Mouse (Mus musculus) myocyte (in vitro differentiated cells): ENCODE measurements around the gene Eif1. TPM values are rescaled to one million over a fixed set of nuclear protein-coding genes. Genes with fewer than 3 reads are reported as not detected.
"Not testable (repeated sequence)": the region's sequence is repeated elsewhere in the genome, so short reads cannot be mapped to it uniquely, and the experiment has no call there.

Experiments used
- H3K27me3 ChIP-seq: one replicate; pipeline ENCODE4 v1.6.1; 2011; ENCODE audit not compliant: control insufficient read depth, insufficient read depth, insufficient read length
- H3K36me3 ChIP-seq: one replicate; pipeline ENCODE4 v1.6.1; 2011; ENCODE audit not compliant: control insufficient read depth, insufficient read depth
- H3K4me2 ChIP-seq: one replicate; pipeline ENCODE4 v1.6.1; 2011; ENCODE audit warnings: low read depth, control low read depth
- H3K4me3 ChIP-seq: one replicate; pipeline ENCODE4 v1.5.1; 2011; ENCODE audit warnings: mild to moderate bottlenecking, control low read depth, moderate library complexity
- H3K79me2 ChIP-seq: one replicate; pipeline ENCODE4 v1.6.1; 2011; ENCODE audit not compliant: control insufficient read depth, insufficient read depth
- H3ac ChIP-seq: one replicate; pipeline ENCODE4 v1.6.1; 2011; ENCODE audit not compliant: control insufficient read depth, insufficient read length
- CEBPB ChIP-seq: IDR thresholded peaks from 2 replicates; pipeline ENCODE4 v1.6.1; 2011; ENCODE audit warnings: mild to moderate bottlenecking, moderate library complexity; ENCODE audit not compliant: poor library complexity, insufficient read depth, severe bottlenecking
- E2F4 ChIP-seq: IDR thresholded peaks from one replicate; pipeline ENCODE4 v1.6.1; 2011; ENCODE audit warnings: mild to moderate bottlenecking, control low read depth, moderate library complexity; ENCODE audit not compliant: insufficient read depth
- MAX ChIP-seq: IDR thresholded peaks from one replicate; pipeline ENCODE4 v1.6.1; 2011; ENCODE audit warnings: low read depth, mild to moderate bottlenecking, control low read depth
- MYOD1 ChIP-seq, 3 experiments: IDR thresholded peaks; one replicate each; pipeline ENCODE4 v1.6.1; 2011; ENCODE audit warnings: control low read depth in 2 of 3, low read depth in 2 of 3, mild to moderate bottlenecking in 2 of 3, moderate library complexity in 1 of 3; ENCODE audit not compliant: insufficient read length in 2 of 3, control insufficient read depth in 1 of 3
- MYOG ChIP-seq, 3 experiments: IDR thresholded peaks; one replicate each; pipeline ENCODE4 v1.6.1; 2011; ENCODE audit warnings: control low read depth in 2 of 3, low read depth in 2 of 3, mild to moderate bottlenecking in 2 of 3; ENCODE audit not compliant: insufficient read length in 2 of 3, control insufficient read depth in 1 of 3, insufficient read depth in 1 of 3
- POLR2A ChIP-seq: IDR thresholded peaks from one replicate; pipeline ENCODE4 v1.6.1; 2011; ENCODE audit warnings: low read depth, mild to moderate bottlenecking, control low read depth, moderate library complexity; ENCODE audit not compliant: insufficient read length
- POLR2AphosphoS2 ChIP-seq: IDR thresholded peaks from one replicate; pipeline ENCODE4 v1.6.1; 2011; ENCODE audit warnings: low read depth, control low read depth; ENCODE audit not compliant: insufficient read length
- REST ChIP-seq: IDR thresholded peaks from one replicate; pipeline ENCODE4 v1.6.1; 2011; ENCODE audit warnings: mild to moderate bottlenecking, control low read depth, moderate library complexity; ENCODE audit not compliant: insufficient read depth, insufficient read length
- SRF ChIP-seq: IDR thresholded peaks from one replicate; pipeline ENCODE4 v1.6.1; 2011; ENCODE audit warnings: low read depth; ENCODE audit not compliant: control insufficient read depth, insufficient read length
- TCF12 ChIP-seq: IDR thresholded peaks from one replicate; pipeline ENCODE4 v1.6.1; 2011; ENCODE audit warnings: mild to moderate bottlenecking, control low read depth; ENCODE audit not compliant: poor library complexity, insufficient read depth, severe bottlenecking
- TCF3 ChIP-seq: IDR thresholded peaks from one replicate; pipeline ENCODE4 v1.6.1; 2011; ENCODE audit warnings: low read depth, control low read depth; ENCODE audit not compliant: insufficient read length
- USF1 ChIP-seq: IDR thresholded peaks from one replicate; pipeline ENCODE4 v1.6.1; 2011; ENCODE audit warnings: low read depth, mild to moderate bottlenecking, control low read depth, moderate library complexity
- polyA plus RNA-seq: library from polyadenylated mRNA; unstranded; fragments of >200 nt; fragmentation: generic; extraction: Trizol; gene quantifications from one replicate; pipeline ENCODE4 v1.2.1, GENCODE M21; 2012; ENCODE audit warnings: missing spikeins

The Eif1 gene
- polyA plus RNA-seq, 1 experiment = 1,731 TPM

DNA sequence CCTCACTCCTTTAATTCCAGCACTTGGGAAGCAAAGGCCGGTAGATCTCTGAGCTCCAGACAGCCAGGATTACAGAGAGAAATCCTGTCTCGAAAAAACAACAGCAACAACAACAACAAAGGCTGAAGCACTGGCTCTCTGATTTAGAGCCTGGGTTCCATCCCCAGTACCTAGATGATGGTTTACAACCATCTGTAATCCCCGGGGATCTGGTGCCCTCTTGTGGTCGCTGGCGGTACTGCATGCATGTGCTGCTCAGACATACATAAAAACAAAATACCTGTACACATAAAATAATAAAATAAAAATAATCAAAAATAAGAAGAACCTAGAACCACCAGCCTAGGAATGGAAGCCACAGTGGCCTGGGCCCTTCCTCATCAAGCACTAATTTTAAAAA is 19.4 kb upstream of the Eif1 start:
- Histone ChIP-seq H3K4me2 (no peak overlapping the region), H3K27me3 (no peaks in the 10 kb centered on the region), H3K79me2 (no peaks in the 10 kb centered on the region), H3ac (no peak overlapping the region), H3K36me3 (no peaks in the 10 kb centered on the region), H3K4me3 (no peak overlapping the region)
- TF ChIP-seq TCF3 (no peak), SRF (no peak), E2F4 (no peak), CEBPB (no peak), REST (no peak), MYOD1 (IDR thresholded peaks at IDR 0.05; ENCODE audit: control insufficient read depth in 1 of 3, insufficient read length in 2 of 3, low read depth in 2 of 3) (no peak), TCF12 (no peak), MYOG (IDR thresholded peaks at IDR 0.05; ENCODE audit: control insufficient read depth in 1 of 3, insufficient read depth in 1 of 3, insufficient read length in 2 of 3, low read depth in 2 of 3) (no peak), POLR2A (no peak), USF1 (no peak), POLR2AphosphoS2 (no peak), MAX (no peak)

- TF ChIP-seq POLR2A = no peak
- TF ChIP-seq CEBPB = 0 out of 2 replicates have a peak, but pooled peaks have one; percentile 45
- Histone ChIP-seq H3K4me2 (no peak overlapping the region), H3K79me2 (no peaks in the 10 kb centered on the region), H3K36me3 (no peaks in the 10 kb centered on the region), H3K27me3 (no peaks in the 10 kb centered on the region), H3K4me3 (no peak overlapping the region), H3ac (no peak overlapping the region)
Observed at GRCm38 (mm10) chr11:100301292-100301691, 18.4 kb upstream of the Eif1 start.

DNA sequence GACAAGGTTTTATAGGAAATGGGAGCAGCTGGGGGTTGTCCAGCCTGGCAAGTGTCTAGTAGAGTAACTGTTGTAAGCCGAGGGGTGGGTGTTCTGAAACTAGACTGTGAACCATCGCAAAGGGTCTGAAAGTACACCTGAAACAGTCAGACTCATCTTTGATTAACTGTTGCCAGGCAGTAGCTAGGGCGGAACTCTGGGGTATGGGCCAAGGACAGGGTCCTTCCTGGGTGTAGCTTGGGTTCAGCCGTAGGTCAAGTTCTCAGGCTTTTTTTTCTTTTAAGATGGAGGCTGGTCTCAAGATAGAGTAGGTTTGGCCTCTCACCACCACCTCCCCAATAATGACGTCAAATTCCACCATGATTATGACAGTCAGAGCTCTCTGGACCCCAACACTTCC is 11.8 kb upstream of the Eif1 start:
- Histone ChIP-seq H3K27me3 (no peaks in the 10 kb centered on the region), H3K4me3 (no peak overlapping the region), H3ac (no peak overlapping the region), H3K79me2 (no peaks in the 10 kb centered on the region), H3K36me3 (no peaks in the 10 kb centered on the region), H3K4me2 (no peak overlapping the region)
- TF ChIP-seq MAX = no peak
- TF ChIP-seq POLR2AphosphoS2 = no peak
- TF ChIP-seq POLR2A = no peak
- TF ChIP-seq MYOG (IDR thresholded peaks at IDR 0.05; ENCODE audit: control insufficient read depth in 1 of 3, insufficient read depth in 1 of 3, insufficient read length in 2 of 3, low read depth in 2 of 3) = no peak
- no peak for TF ChIP-seq SRF
- TF ChIP-seq TCF12 = no peak
- no peak for TF ChIP-seq CEBPB

- H3K79me2 ChIP-seq, H3K4me3 ChIP-seq, H3ac ChIP-seq, H3K4me2 ChIP-seq, H3K27me3 ChIP-seq, H3K36me3 ChIP-seq: not testable (repeated sequence)
Observed at GRCm38 (mm10) chr11:100308672-100309071, 11.0 kb upstream of the Eif1 start.

DNA sequence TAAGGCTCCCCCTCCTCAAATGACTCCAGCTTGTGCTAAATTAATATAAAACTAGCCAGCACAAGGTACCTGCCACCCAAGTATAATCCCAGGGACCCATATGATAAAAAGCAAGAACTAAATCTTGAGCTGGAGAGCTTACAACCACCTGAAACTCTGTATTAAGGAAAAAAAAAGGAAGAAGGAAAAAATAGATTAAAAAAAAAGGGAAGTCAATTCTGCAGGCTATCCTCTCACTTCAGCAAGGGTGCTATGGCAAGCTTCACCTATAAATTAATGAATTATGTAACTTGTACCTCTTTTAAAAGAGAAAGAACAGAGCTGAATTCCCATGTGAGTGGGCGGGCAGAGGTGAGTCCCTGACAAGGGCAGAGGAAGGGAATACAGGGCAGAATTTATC is 8.0 kb upstream of the Eif1 start:
- no peak for TF ChIP-seq POLR2AphosphoS2
- TF ChIP-seq TCF12 = no peak
- TF ChIP-seq POLR2A = no peak
- TF ChIP-seq MYOD1 (IDR thresholded peaks at IDR 0.05; ENCODE audit: control insufficient read depth in 1 of 3, insufficient read length in 2 of 3, low read depth in 2 of 3) = no peak
- no peak for TF ChIP-seq MYOG (IDR thresholded peaks at IDR 0.05; ENCODE audit: control insufficient read depth in 1 of 3, insufficient read depth in 1 of 3, insufficient read length in 2 of 3, low read depth in 2 of 3)
- no peak for TF ChIP-seq USF1
- TF ChIP-seq TCF3 = no peak
- no peak for TF ChIP-seq CEBPB
- TF ChIP-seq REST = no peak
- TF ChIP-seq SRF = no peak
- TF ChIP-seq MAX = no peak
- TF ChIP-seq E2F4 = no peak
- Histone ChIP-seq H3K79me2 (no peaks in the 10 kb centered on the region), H3K4me2 (no peak overlapping the region), H3K27me3 (peaks cover 4% of the 10 kb centered on the region), H3K36me3 (no peaks in the 10 kb centered on the region), H3K4me3 (no peak overlapping the region), H3ac (no peak overlapping the region)
